In genomic region chr10:41150496-41150895, GRCm38 (mm10) we compare ENCODE assay signal across 26 mouse cellular contexts.
"Had no signal": no experiment of that assay in that cellular context is flagged by ENCODE, and none has a peak within 500 bp of the region (broad histone marks: within the 10 kb centered on the region; RNA-seq: fewer than 3 reads in every experiment).

No protein-coding gene starts in this region.

- H3K4me1 ChIP-seq: limb, embryonic 10.5 days; limb, embryonic 12.5 days; limb, embryonic 13.5 days; limb, embryonic 15.5 days; lung, embryonic 15.5 days; megakaryocyte, embryonic 14.5 days; midbrain, embryonic 10.5 days; midbrain, embryonic 12.5 days; midbrain, embryonic 13.5 days; neural tube, embryonic 12.5 days had no signal

- H3K36me3 ChIP-seq: limb, embryonic 10.5 days; limb, embryonic 12.5 days; limb, embryonic 13.5 days; limb, embryonic 15.5 days; liver, embryonic 15.5 days; lung, embryonic 15.5 days; midbrain, embryonic 10.5 days; midbrain, embryonic 12.5 days; midbrain, embryonic 13.5 days; midbrain, embryonic 15.5 days; neural tube, embryonic 12.5 days had no signal

- H3K27me3 ChIP-seq: limb, embryonic 12.5 days; limb, embryonic 13.5 days; limb, embryonic 15.5 days; lung, embryonic 15.5 days; midbrain, embryonic 12.5 days; midbrain, embryonic 13.5 days; midbrain, embryonic 15.5 days; neural tube, embryonic 12.5 days had no signal

- H3K9ac ChIP-seq: limb, embryonic 12.5 days; limb, embryonic 13.5 days; limb, embryonic 15.5 days; liver, embryonic 15.5 days; lung, embryonic 15.5 days; midbrain, embryonic 12.5 days; midbrain, embryonic 13.5 days; midbrain, embryonic 15.5 days; neural tube, embryonic 12.5 days had no signal

- ATAC-seq: lung, postnatal 0 days; midbrain, embryonic 13.5 days; midbrain, embryonic 15.5 days; midbrain, embryonic 16.5 days had no signal

- H3K9me3 ChIP-seq: limb, embryonic 10.5 days; limb, embryonic 12.5 days; limb, embryonic 13.5 days; limb, embryonic 15.5 days; liver, embryonic 15.5 days; lung, embryonic 15.5 days; megakaryocyte, embryonic 14.5 days; midbrain, embryonic 10.5 days; midbrain, embryonic 12.5 days; midbrain, embryonic 13.5 days; midbrain, embryonic 15.5 days; neural tube, embryonic 12.5 days had no signal

- H3K4me2 ChIP-seq: limb, embryonic 12.5 days; limb, embryonic 13.5 days; limb, embryonic 15.5 days; liver, embryonic 15.5 days; midbrain, embryonic 11.5 days; midbrain, embryonic 12.5 days; midbrain, embryonic 13.5 days; neural tube, embryonic 12.5 days had no signal

- H3K27ac ChIP-seq: left cerebral cortex, adult 2 months; limb, embryonic 10.5 days; limb, embryonic 12.5 days; limb, embryonic 13.5 days; limb, embryonic 15.5 days; liver, embryonic 15.5 days; lung, embryonic 15.5 days; macrophage; midbrain, embryonic 10.5 days; midbrain, embryonic 12.5 days; midbrain, embryonic 13.5 days; midbrain, embryonic 15.5 days; neural tube, embryonic 12.5 days had no signal

- DNase-seq: layer of hippocampus, postnatal 36 days; left cerebral cortex, postnatal 4 days; lung, adult 18-20 months; lung, adult 2 months; lung, postnatal 10 days; lung, postnatal 14 days; lung, postnatal 36 days; lung, postnatal 4 days had no signal

- H3K4me3 ChIP-seq: left cerebral cortex, adult 2 months; limb, embryonic 10.5 days; limb, embryonic 12.5 days; limb, embryonic 13.5 days; limb, embryonic 15.5 days; liver, embryonic 15.5 days; lung, embryonic 15.5 days; megakaryocyte, embryonic 14.5 days; midbrain, embryonic 10.5 days; midbrain, embryonic 12.5 days; midbrain, embryonic 13.5 days; midbrain, embryonic 15.5 days; myocyte; neural tube, embryonic 12.5 days had no signal
